Mouse (Mus musculus) heart, embryonic 11.5 days (tissue): ENCODE data around the gene Tbc1d5. TPM values are rescaled to one million over a fixed set of nuclear protein-coding genes. Genes with fewer than 3 reads are reported as not detected.

Source experiments
- ATAC-seq: fragments of 200-750 bp; cut with Nextera tagmentation; replicated peaks from 2 replicates; pipeline ENCODE4 v1.8.0; 2017; ENCODE audit warnings: moderate library complexity; ENCODE audit not compliant: insufficient number of reproducible peaks, low FRiP score, low TSS enrichment
- H3K27ac ChIP-seq: fragments of 300-500 bp; sonication (generic); 2 replicates; pipeline ENCODE4 v1.5.1; 2014; ENCODE audit warnings: mild to moderate bottlenecking, low read depth, low read length
- H3K27me3 ChIP-seq: fragments of 300-500 bp; sonication (generic); 2 replicates; pipeline ENCODE4 v1.6.1; 2014; ENCODE audit warnings: mild to moderate bottlenecking, low read length, mixed read lengths; ENCODE audit not compliant: control insufficient read depth, insufficient read depth
- H3K36me3 ChIP-seq: fragments of 300-500 bp; sonication (generic); 2 replicates; pipeline ENCODE4 v1.6.1; 2014; ENCODE audit warnings: mild to moderate bottlenecking, low read length, moderate library complexity, mixed read lengths; ENCODE audit not compliant: control insufficient read depth, insufficient read depth
- H3K4me1 ChIP-seq: fragments of 300-500 bp; sonication (generic); 2 replicates; pipeline ENCODE4 v1.6.1; 2014; ENCODE audit warnings: low read length; ENCODE audit not compliant: control insufficient read depth, insufficient read depth
- H3K4me2 ChIP-seq: fragments of 300-500 bp; sonication (generic); 2 replicates; pipeline ENCODE4 v1.6.1; 2014; ENCODE audit warnings: mild to moderate bottlenecking, moderate library complexity
- H3K4me3 ChIP-seq: fragments of 300-500 bp; sonication (generic); 2 replicates; pipeline ENCODE4 v1.5.1; 2014; ENCODE audit warnings: low read depth, low read length
- H3K9ac ChIP-seq: fragments of 300-500 bp; sonication (generic); 2 replicates; pipeline ENCODE4 v1.6.1; 2014; ENCODE audit warnings: mild to moderate bottlenecking, low read depth, low read length, moderate library complexity
- H3K9me3 ChIP-seq: fragments of 300-500 bp; sonication (generic); replicated peaks from 2 replicates; pipeline ENCODE4 v1.6.1; 2016; ENCODE audit warnings: low read length; ENCODE audit not compliant: control insufficient read depth
- WGBS: fragments of 180-500 bp; shearing (Covaris S2); extraction: QIAGEN DNeasy Blood & Tissue Kit; methylation state at CpG from one replicate; pipeline ENCODE4 v1.1.7; 2014; ENCODE audit not compliant: insufficient replicate concordance; 5-methylcytosine and 5-hydroxymethylcytosine counted together
- polyA plus RNA-seq: library from polyadenylated mRNA; unstranded; fragments of >200 nt; fragmentation: Nextera tagmentation; extraction: Ambion mirVana; gene quantifications from 2 replicates; pipeline ENCODE4 v1.2.1, GENCODE M21; 2014

Gene Tbc1d5
- polyA plus RNA-seq, 1 experiment from 2014 or later: 9.3 TPM

DNA sequence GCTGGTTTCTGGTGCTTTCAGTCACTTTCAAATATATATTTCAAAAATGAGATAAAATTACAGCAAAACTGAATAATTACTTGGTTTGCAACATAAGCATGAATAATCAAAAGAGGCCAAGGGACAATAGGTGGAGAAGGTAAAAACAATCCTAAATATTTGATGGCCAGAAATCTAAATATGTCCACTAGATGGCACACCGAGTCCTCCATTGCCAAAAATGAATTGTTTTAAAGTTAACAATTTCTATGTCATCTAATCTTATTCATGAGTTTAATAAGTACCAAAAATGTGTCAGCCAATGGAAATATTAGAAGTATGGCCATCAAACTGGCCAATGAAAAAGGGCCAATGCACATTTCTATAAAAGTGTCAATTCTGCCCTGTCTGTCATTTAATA is 365.1 kb downstream of the Tbc1d5 start:
- H3K27me3 ChIP-seq: no peaks in the 10 kb centered on the region
- WGBS: 57% methylated on average over 1 of the region's 1 CpGs
- no peak overlapping the region for H3K4me2 ChIP-seq

DNA sequence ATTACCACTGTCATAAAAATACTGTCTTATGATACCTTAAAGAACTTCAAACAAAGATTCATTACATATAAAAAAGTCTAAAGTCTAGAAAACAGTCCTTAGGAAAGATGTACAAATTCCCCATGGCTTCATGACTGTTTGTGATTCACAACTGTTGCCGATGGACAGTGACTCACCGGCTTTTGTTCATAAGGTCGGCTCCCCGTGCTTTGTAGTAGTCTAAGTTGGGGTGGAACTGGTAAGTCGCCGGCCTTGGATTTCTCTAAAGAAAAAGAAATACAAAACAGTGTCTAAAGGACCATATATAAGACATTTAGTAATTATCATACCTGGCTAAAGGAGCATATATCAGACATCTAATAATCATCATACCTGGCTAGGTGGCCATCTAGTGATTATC is 365.6 kb downstream of the Tbc1d5 start:
- Histone ChIP-seq H3K9me3 (no peaks in the 10 kb centered on the region), H3K27me3 (no peaks in the 10 kb centered on the region), H3K4me3 (no peak overlapping the region), H3K4me2 (no peak overlapping the region), H3K27ac (no peak overlapping the region), H3K4me1 (no peaks in the 10 kb centered on the region), H3K9ac (no peak overlapping the region), H3K36me3 (no peaks in the 10 kb centered on the region)
- WGBS: 85% methylated on average over 6 of the region's 6 CpGs
- ATAC-seq: no peak

More for the DNA sequence above, 365.1 kb downstream of the Tbc1d5 start:
- Histone ChIP-seq H3K4me1 (no peaks in the 10 kb centered on the region), H3K27ac (no peak overlapping the region), H3K9me3 (no peaks in the 10 kb centered on the region), H3K36me3 (no peaks in the 10 kb centered on the region), H3K9ac (no peak overlapping the region), H3K4me3 (no peak overlapping the region)
- no peak for ATAC-seq

DNA sequence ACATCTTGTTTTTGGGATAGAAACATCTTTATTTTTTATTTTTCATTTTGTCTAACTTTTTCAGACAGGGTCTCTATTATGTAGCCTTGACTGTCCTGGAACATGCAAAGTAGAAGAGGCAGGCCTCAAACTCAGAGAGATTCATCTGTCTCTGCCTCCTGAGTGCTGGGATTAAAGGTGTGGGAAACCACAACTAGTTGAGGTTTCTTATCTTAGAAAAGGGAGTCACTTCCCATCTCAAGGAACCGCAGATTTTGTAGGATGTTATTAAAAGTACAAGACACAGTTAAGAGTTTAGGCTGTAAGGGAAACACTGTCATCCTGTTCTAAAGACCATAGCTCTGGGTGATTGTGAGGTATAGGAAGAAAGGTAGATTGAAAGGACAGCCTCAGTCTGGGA is 373.5 kb downstream of the Tbc1d5 start:
- Histone ChIP-seq H3K4me1 (no peaks in the 10 kb centered on the region), H3K36me3 (no peaks in the 10 kb centered on the region), H3K27ac (no peak overlapping the region), H3K27me3 (no peaks in the 10 kb centered on the region), H3K4me2 (no peak overlapping the region), H3K9ac (no peak overlapping the region), H3K9me3 (no peaks in the 10 kb centered on the region), H3K4me3 (no peak overlapping the region)
- WGBS: 65% methylated on average over 1 of the region's 1 CpGs
- ATAC-seq: no peak

DNA sequence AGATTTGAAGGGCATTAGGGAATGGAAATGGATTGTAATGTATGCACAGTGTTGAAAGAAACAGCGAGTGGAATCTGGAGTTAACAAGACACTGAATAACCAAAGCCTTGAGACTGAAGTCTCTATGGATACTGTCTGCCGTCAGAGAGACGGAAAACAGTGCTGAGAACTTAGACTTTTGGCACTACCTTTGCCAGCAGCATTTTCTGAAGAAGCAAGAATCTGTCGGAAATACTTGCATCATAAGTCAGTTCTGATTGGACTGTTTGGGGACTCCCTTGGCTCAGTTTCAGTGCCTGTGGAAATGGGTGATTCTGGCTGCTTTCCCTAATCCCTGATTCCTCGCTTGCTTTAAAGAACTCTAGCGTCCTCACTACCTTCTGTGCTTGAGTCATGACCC is 375.9 kb downstream of the Tbc1d5 start:
- no peaks in the 10 kb centered on the region for H3K4me1 ChIP-seq
- H3K27me3 ChIP-seq: no peaks in the 10 kb centered on the region
- H3K4me2 ChIP-seq: no peak overlapping the region
- WGBS: 76% methylated on average over 6 of the region's 6 CpGs
- ATAC-seq: no peak
- no peak overlapping the region for H3K4me3 ChIP-seq
- H3K9ac ChIP-seq: no peak overlapping the region
- no peaks in the 10 kb centered on the region for H3K36me3 ChIP-seq
- H3K9me3 ChIP-seq: no peaks in the 10 kb centered on the region
- H3K27ac ChIP-seq: no peak overlapping the region

DNA sequence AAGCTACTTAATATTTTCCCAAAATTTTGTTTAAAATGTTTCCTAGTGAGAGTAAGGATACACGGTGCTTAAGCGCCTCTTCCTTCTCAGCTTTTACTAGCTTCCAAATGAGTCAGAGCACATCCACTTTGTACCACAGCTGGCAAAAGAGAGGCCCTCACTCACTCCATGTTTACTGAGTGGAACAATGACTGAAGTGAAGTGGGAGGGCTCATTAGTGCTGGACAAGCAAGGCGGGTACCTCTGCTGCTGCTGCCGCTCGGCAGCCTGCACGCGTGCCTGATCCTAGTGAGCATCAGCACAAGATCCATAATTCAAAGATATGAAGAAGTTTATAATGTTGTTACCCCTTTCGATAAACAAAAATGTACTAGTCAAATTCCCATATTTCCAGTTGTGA is 376.8 kb downstream of the Tbc1d5 start:
- no peak for ATAC-seq
- H3K9ac ChIP-seq: no peak overlapping the region
- no peaks in the 10 kb centered on the region for H3K9me3 ChIP-seq
- H3K4me3 ChIP-seq: no peak overlapping the region
- no peaks in the 10 kb centered on the region for H3K36me3 ChIP-seq
- no peaks in the 10 kb centered on the region for H3K27me3 ChIP-seq
- 86% methylated on average over 8 of the region's 8 CpGs for WGBS
- no peaks in the 10 kb centered on the region for H3K4me1 ChIP-seq
- H3K27ac ChIP-seq: no peak overlapping the region
- H3K4me2 ChIP-seq: no peak overlapping the region

DNA sequence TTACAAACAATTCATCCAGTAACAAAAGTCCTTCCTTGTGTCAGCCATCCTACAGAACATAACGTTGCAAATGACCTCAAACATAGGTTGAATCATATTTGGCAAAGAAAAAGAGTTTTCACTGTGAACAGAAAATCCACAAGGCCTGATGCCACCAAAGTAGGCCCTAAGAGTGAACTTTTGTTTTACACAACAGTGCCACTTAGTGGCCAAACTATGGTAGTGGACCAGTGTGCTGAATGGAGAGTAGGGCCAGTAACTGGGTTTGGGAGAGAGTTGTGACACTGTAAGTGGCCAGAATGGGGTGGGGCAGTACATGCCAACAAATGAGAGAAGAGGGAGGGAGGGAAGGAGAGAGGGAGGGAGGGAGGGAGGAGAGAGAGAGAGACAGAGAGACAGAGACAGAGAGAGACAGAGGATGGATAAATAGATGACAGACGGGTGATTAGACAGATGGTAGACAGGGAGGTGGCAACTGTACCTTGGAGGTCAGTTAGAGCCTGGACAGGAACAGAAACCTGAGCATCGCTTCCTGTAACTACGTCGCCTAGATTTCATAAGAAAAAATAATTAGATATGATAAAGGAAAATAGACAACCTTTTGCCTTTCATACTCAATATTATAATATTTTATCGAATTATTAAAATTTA is 383.6 kb downstream of the Tbc1d5 start:
- WGBS: 67% methylated on average over 6 of the region's 6 CpGs
- no peak; the same call in 1 of the 2 replicates for ATAC-seq

DNA sequence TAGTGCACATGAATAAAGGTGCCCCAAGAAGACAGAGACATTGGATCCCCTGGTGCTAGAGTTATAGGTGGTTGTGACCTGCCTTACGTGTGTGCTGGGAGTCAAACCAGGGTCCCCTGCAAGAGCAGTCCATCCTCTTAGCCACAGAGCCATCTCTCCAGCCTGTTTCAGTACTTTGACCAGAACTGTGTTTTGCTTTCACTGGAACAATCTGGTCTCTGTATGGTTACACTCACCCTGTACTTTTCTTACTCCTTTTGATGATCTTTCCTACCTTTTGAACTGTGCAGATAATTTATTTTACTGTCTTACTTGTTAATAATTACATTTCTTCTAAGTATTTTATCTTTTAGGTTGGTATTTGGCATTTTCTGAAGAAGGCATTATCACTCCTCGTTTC is 387.5 kb downstream of the Tbc1d5 start:
- 82% methylated on average over 2 of the region's 2 CpGs for WGBS
- Histone ChIP-seq H3K9ac (no peak overlapping the region), H3K4me2 (no peak overlapping the region), H3K9me3 (no peaks in the 10 kb centered on the region), H3K4me1 (no peaks in the 10 kb centered on the region), H3K36me3 (no peaks in the 10 kb centered on the region), H3K4me3 (no peak overlapping the region), H3K27ac (no peak overlapping the region), H3K27me3 (no peaks in the 10 kb centered on the region)
- ATAC-seq: no peak

More for the DNA sequence above, 383.6 kb downstream of the Tbc1d5 start:
- Histone ChIP-seq H3K9ac (no peak overlapping the region), H3K4me2 (no peak overlapping the region), H3K36me3 (no peaks in the 10 kb centered on the region), H3K27ac (no peak overlapping the region), H3K9me3 (no peaks in the 10 kb centered on the region), H3K4me3 (no peak overlapping the region), H3K4me1 (no peaks in the 10 kb centered on the region), H3K27me3 (no peaks in the 10 kb centered on the region)

DNA sequence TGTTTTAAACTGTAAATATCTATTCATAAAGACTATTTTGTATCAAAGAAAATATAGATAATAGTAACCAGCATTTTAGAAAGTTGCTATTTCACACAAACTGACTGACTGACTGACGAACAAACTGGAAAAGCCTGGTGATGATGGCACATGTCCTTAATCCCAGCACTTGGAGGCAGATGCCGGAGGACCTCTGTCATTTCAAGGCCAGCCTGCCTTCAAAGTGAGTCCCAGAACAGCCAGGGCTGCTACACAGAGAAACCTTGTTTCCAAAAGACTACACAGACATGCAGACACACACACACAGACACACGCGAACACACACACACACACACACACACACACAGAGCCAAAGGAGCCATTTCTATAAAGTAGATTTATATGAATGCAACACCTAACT is 390.3 kb downstream of the Tbc1d5 start:
- Histone ChIP-seq H3K4me1 (no peaks in the 10 kb centered on the region), H3K4me2 (no peak overlapping the region), H3K27me3 (no peaks in the 10 kb centered on the region), H3K4me3 (no peak overlapping the region), H3K27ac (no peak overlapping the region), H3K9ac (no peak overlapping the region), H3K36me3 (no peaks in the 10 kb centered on the region), H3K9me3 (no peaks in the 10 kb centered on the region)
- 87% methylated on average over 4 of the region's 4 CpGs for WGBS
- ATAC-seq: no peak

DNA sequence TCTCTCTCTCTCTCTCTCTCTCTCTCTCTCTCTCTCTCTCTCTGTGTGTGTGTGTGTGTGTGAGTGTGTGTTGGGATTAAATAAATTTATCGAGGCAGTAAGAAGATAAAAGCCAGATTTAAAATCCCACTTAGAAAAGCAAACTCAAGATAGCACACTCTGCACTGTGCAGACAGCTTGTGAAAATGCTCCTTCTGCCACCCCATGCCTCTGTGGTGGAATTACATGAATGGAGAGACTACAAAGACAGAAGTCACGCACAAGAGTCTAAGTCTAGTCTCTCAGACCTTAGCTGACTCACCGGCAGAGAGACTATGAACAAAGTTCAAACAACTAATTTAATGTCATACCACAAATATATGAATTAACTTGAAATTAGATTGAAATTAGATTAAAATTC is 403.9 kb downstream of the Tbc1d5 start:
- Histone ChIP-seq H3K27me3 (no peaks in the 10 kb centered on the region), H3K36me3 (no peaks in the 10 kb centered on the region), H3K9me3 (no peaks in the 10 kb centered on the region), H3K27ac (no peak overlapping the region), H3K4me3 (no peak overlapping the region), H3K4me2 (no peak overlapping the region), H3K9ac (no peak overlapping the region), H3K4me1 (no peaks in the 10 kb centered on the region)
- ATAC-seq: no peak
- 63% methylated on average over 3 of the region's 3 CpGs for WGBS
